Mouse (Mus musculus) activated CD4-positive, CD25-positive, alpha-beta regulatory T cell, adult 4 months (primary cell): ENCODE results near the gene Chst15. TPM values are rescaled to one million over a fixed set of nuclear protein-coding genes. Genes with fewer than 3 reads are reported as not detected.

Experiments
- ATAC-seq: one replicate; pipeline ENCODE4 v1.8.0; 2017
- polyA plus RNA-seq, 2 experiments: library from polyadenylated mRNA; unstranded; fragments of 100-300 nt; shearing (Covaris generic); gene quantifications; one replicate each; pipeline ENCODE4 v1.2.1; 2017

The Chst15 gene
- polyA plus RNA-seq, 2 experiments from 2014 or later, result 2.1 to 4.0 TPM

GRCm38 (mm10) chr7:132335367-132335766, 18.3 kb upstream of the Chst15 start:
- peak; percentile 94 for ATAC-seq

GRCm38 (mm10) chr7:132333078-132333477, 16.1 kb upstream of the Chst15 start:
- no peak for ATAC-seq

GRCm38 (mm10) chr7:132332176-132332575, 15.1 kb upstream of the Chst15 start:
- no peak for ATAC-seq

GRCm38 (mm10) chr7:132330179-132330578, 13.2 kb upstream of the Chst15 start:
- no peak for ATAC-seq

- ATAC-seq, result no peak
These were observed 11.6 kb upstream of the Chst15 start for GRCm38 (mm10) chr7:132328648-132329047.

- no peak for ATAC-seq
These were observed 8.7 kb upstream of the Chst15 start for GRCm38 (mm10) chr7:132325549-132326331.

GRCm38 (mm10) chr7:132323430-132323829, 6.4 kb upstream of the Chst15 start:
- peak; percentile 61 for ATAC-seq

GRCm38 (mm10) chr7:132321392-132321958, 4.4 kb upstream of the Chst15 start:
- ATAC-seq, result no peak

- ATAC-seq, result peak; percentile 72
These were observed 660 bp downstream of the Chst15 start for GRCm38 (mm10) chr7:132316101-132317035.

- peak; percentile 38 for ATAC-seq
These were observed 1.6 kb downstream of the Chst15 start for GRCm38 (mm10) chr7:132315149-132316091.

GRCm38 (mm10) chr7:132312396-132312795, 4.6 kb downstream of the Chst15 start:
- ATAC-seq, result no peak

- ATAC-seq, result no peak
These were observed 8.4 kb downstream of the Chst15 start for GRCm38 (mm10) chr7:132308537-132309191.

- ATAC-seq, result no peak
These were observed 9.2 kb downstream of the Chst15 start for GRCm38 (mm10) chr7:132307722-132308271.

- no peak for ATAC-seq
These were observed 10.2 kb downstream of the Chst15 start for GRCm38 (mm10) chr7:132306671-132307412.

GRCm38 (mm10) chr7:132305492-132306375, 11.3 kb downstream of the Chst15 start:
- ATAC-seq, result no peak

GRCm38 (mm10) chr7:132304424-132305085, 12.5 kb downstream of the Chst15 start:
- ATAC-seq, result no peak

GRCm38 (mm10) chr7:132303988-132304387, 13.0 kb downstream of the Chst15 start:
- no peak for ATAC-seq

GRCm38 (mm10) chr7:132302508-132303241, 14.4 kb downstream of the Chst15 start:
- no peak for ATAC-seq
